Mouse (Mus musculus) heart, embryonic 10.5 days (tissue): ENCODE measurements around the gene Plekho1. TPM values are rescaled to one million over a fixed set of nuclear protein-coding genes. Genes with fewer than 3 reads are reported as not detected.
"Not testable (repeated sequence)": the region's sequence is repeated elsewhere in the genome, so short reads cannot be mapped to it uniquely, and the experiment has no call there.

Source experiments
- DNase-seq: peaks from one replicate; pipeline ENCODE4 v3.0.0-alpha.2; 2017; ENCODE audit warnings: low spot score
- H3K27ac ChIP-seq: fragments of 300-500 bp; sonication (generic); 2 replicates; pipeline ENCODE4 v1.5.1; 2016; ENCODE audit warnings: mild to moderate bottlenecking
- H3K27me3 ChIP-seq: fragments of 300-500 bp; sonication (generic); 2 replicates; pipeline ENCODE4 v1.6.1; 2016; ENCODE audit warnings: mild to moderate bottlenecking; ENCODE audit not compliant: poor library complexity, insufficient read depth, severe bottlenecking
- H3K36me3 ChIP-seq: fragments of 300-500 bp; sonication (generic); 2 replicates; pipeline ENCODE4 v1.6.1; 2016; ENCODE audit warnings: mild to moderate bottlenecking, moderate library complexity
- H3K4me1 ChIP-seq: fragments of 300-500 bp; sonication (generic); 2 replicates; pipeline ENCODE4 v1.6.1; 2016; ENCODE audit warnings: mild to moderate bottlenecking
- H3K4me3 ChIP-seq: fragments of 300-500 bp; sonication (generic); 2 replicates; pipeline ENCODE4 v1.5.1; 2016; ENCODE audit warnings: mild to moderate bottlenecking, moderate library complexity
- H3K9me3 ChIP-seq: fragments of 300-500 bp; sonication (generic); 2 replicates; pipeline ENCODE4 v1.6.1; 2016; ENCODE audit warnings: mild to moderate bottlenecking, moderate library complexity
- WGBS: fragments of 180-500 bp; shearing (Covaris S2); methylation state at CpG from one replicate; pipeline ENCODE4 v1.1.7; 2016; 5-methylcytosine and 5-hydroxymethylcytosine counted together
- polyA plus RNA-seq: library from polyadenylated mRNA; unstranded; fragments of >200 nt; fragmentation: Nextera tagmentation; extraction: Ambion mirVana; gene quantifications from 2 replicates; pipeline ENCODE4 v1.2.1, GENCODE M21; 2016

The Plekho1 gene
- polyA plus RNA-seq: 75.1 and 88.2 TPM in 2 replicates

DNA sequence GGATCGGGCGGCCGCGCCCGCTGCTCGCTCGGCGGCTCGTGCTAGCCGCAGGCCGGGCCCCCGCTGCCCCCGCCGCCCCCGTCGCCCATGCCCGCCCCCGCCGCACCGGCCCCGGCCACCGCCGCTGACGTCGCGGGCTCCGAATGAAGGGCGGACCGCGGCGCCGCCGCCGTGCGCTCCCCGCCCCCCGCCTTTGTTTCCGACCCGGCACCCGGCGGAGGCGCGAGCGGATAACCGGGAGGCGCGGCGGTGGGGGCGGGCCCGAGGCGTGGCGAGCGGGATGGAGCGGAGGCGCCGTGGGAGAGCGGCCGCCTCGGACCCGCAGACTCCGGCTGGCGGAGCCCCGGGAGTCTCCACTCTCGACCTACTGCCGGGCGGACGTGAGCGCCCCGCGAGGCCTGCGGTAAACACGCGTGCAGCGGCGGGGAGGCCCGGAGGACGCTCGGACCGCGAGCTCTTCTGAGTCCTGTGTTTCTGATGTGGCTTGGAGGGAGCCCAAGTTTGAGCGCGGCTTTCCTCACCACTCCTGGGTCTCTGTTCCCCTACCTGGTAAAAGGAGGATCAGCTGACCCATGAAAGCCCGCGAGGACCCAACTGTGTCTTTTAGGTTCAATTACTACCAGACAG lies at the start of gene Plekho1:
Plekho1 (minus strand) TSS at position 200 of the 627 bp plus-strand sequence.
- H3K36me3 ChIP-seq: peaks cover 24% of the 10 kb centered on the region
- H3K4me1 ChIP-seq: peaks cover 67% of the 10 kb centered on the region
- WGBS: under 1% methylated on average over 79 of the region's 84 CpGs
- H3K27ac ChIP-seq: peak within 1 kb of the TSS; percentile 99
- H3K4me3 ChIP-seq: peak within 1 kb of the TSS; percentile 87
- H3K27me3 ChIP-seq: no peaks in the 10 kb centered on the region
- no peaks in the 10 kb centered on the region for H3K9me3 ChIP-seq
- DNase-seq: peak; percentile 83

- DNase-seq, H3K27ac ChIP-seq, H3K9me3 ChIP-seq, H3K4me3 ChIP-seq, H3K27me3 ChIP-seq: not testable (repeated sequence)
- H3K36me3 ChIP-seq: peaks cover 14% of the 10 kb centered on the region
- H3K4me1 ChIP-seq: peaks cover 10% of the 10 kb centered on the region; the same call in 1 of the 2 replicates
- 84% methylated on average over 3 of the region's 3 CpGs for WGBS
Observed at GRCm38 (mm10) chr3:96044559-96044958, 48.8 kb upstream of the Plekho1 start.

DNA sequence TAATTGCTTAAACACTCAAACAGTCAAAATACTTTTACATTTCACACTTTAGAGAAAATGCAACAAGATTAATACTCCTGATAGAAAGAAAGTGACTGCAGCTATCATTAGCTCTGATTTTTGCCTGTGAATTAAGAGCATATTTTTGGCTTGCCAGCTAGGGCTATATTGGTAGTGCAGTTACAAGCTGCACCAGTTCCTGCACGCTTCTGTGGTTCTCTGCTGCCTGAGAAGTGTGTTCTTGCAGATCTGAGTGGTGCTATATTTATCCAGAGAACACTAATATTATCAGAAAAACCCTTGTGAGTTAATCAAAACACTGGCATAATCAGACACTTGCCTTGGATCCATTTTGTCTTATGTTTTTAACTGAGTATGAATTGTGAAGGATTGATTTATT lies 47.3 kb upstream of the Plekho1 start:
- H3K4me3 ChIP-seq: no peak overlapping the region
- H3K36me3 ChIP-seq: peaks cover 14% of the 10 kb centered on the region
- H3K4me1 ChIP-seq: peaks cover 14% of the 10 kb centered on the region; the same call in 1 of the 2 replicates
- H3K9me3 ChIP-seq: no peaks in the 10 kb centered on the region
- peak; percentile 1 for DNase-seq
- peak overlapping the region; percentile 30; the same call in 1 of the 2 replicates for H3K27ac ChIP-seq
- no peaks in the 10 kb centered on the region for H3K27me3 ChIP-seq
- WGBS: 56% methylated on average over 1 of the region's 1 CpGs

GRCm38 (mm10) chr3:96041079-96041478 lies 45.3 kb upstream of the Plekho1 start:
- peak; percentile 36 for DNase-seq
- Histone ChIP-seq H3K36me3 (peaks cover 11% of the 10 kb centered on the region), H3K4me3 (no peak overlapping the region), H3K4me1 (peaks cover 16% of the 10 kb centered on the region; the same call in 1 of the 2 replicates), H3K27ac (no peak overlapping the region), H3K9me3 (no peaks in the 10 kb centered on the region), H3K27me3 (no peaks in the 10 kb centered on the region)
- WGBS: 90% methylated on average over 6 of the region's 6 CpGs

DNA sequence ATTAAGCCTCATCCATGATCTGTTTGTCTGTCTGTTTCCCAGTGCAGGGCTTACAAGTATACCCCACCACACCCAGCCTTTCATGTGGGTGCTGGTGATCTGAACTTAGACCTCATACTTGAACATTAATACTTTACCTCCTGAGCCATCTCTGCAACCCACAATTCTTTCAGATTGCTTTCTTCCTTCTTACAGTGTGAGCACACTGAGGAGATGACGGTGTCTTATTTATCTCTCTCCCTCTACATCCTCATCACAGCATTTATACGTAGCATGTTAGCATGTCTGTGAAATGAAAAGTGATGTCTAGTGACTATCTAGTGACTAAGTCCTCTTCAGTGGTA lies 44.8 kb upstream of the Plekho1 start:
- Histone ChIP-seq H3K4me1 (peaks cover 17% of the 10 kb centered on the region), H3K4me3 (no peak overlapping the region), H3K36me3 (peaks cover 6% of the 10 kb centered on the region), H3K27ac (no peak overlapping the region), H3K27me3 (no peaks in the 10 kb centered on the region), H3K9me3 (no peaks in the 10 kb centered on the region)
- DNase-seq: peak; percentile 17
- 92% methylated on average over 2 of the region's 2 CpGs for WGBS

DNA sequence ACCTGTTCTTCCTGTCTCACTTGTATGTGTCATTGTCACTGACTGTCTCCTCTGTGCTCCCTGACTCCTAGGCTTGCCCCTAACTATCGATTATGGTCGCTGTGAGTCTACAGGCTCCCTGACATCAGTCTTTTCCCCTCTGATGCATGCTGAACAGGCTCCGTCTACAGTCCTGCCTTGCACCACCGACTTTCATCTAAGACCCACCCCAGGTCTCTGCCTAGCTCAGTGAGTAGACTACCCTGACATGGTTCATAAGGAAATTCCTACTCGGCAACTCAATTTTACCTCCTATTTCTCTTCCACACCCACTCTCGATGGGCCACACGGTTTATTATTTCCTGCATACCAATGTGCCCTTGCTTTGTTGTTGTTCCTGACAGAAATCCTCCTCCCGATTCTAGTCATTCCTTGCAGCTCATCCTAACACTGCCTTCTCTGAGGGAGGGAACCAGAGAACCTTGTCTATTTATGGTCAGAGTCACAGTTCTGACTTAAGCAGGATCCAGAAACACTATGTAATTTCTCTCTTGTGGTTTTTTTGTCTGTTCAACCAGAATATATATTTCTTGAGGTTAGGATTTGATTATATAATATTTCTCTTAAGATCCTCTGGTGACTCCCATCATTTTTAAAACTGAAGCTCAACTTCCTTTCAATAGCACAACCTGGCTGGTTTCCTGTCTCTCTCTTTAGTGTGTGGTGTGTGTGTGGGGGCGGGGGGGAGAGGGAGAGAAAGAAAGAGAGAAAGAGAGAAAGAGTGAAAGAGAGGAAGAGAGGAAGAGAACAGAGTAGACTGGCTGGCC lies 44.3 kb upstream of the Plekho1 start:
- Histone ChIP-seq H3K27me3 (no peaks in the 10 kb centered on the region), H3K9me3 (no peaks in the 10 kb centered on the region), H3K4me1 (peaks cover 21% of the 10 kb centered on the region), H3K27ac (no peak overlapping the region), H3K36me3 (peaks cover under 1% of the 10 kb centered on the region; the same call in 1 of the 2 replicates), H3K4me3 (no peak overlapping the region)
- peak; percentile 42 for DNase-seq
- WGBS: 81% methylated on average over 9 of the region's 9 CpGs

DNA sequence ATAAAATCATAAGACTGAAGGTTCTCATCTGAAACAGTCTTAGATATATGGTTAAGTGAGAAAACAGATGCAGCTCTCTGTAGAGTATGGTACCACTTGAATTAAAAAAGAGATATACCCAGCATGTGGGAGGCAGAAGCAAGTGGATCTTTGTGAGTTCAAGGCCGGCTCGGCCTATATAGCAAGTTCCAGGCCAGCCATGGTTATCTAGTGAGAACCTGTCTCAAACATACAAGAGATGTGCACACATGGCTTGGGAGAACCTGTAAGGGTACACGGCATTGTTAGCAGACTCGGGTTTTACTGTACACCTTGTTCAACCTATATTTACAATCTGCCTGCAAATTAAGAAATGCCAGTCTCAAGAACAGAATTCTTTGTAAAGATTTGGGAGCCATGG lies 43.0 kb upstream of the Plekho1 start:
- Histone ChIP-seq H3K9me3 (no peaks in the 10 kb centered on the region), H3K4me1 (peaks cover 25% of the 10 kb centered on the region), H3K27ac (no peak overlapping the region), H3K4me3 (no peak overlapping the region), H3K27me3 (no peaks in the 10 kb centered on the region), H3K36me3 (no peaks in the 10 kb centered on the region)
- 93% methylated on average over 4 of the region's 4 CpGs for WGBS
- peak; percentile 59 for DNase-seq

- Histone ChIP-seq H3K27me3 (no peaks in the 10 kb centered on the region), H3K4me1 (peaks cover 25% of the 10 kb centered on the region), H3K27ac (peak overlapping the region; percentile 3; the same call in 1 of the 2 replicates), H3K4me3 (no peak overlapping the region), H3K36me3 (0 out of 2 replicates have a peak, but pooled peaks cover 3% of the 10 kb centered on the region), H3K9me3 (no peaks in the 10 kb centered on the region)
- WGBS: 61% methylated on average over 5 of the region's 5 CpGs
- DNase-seq: peak; percentile 72
Observed at GRCm38 (mm10) chr3:96038156-96038555, 42.4 kb upstream of the Plekho1 start.

DNA sequence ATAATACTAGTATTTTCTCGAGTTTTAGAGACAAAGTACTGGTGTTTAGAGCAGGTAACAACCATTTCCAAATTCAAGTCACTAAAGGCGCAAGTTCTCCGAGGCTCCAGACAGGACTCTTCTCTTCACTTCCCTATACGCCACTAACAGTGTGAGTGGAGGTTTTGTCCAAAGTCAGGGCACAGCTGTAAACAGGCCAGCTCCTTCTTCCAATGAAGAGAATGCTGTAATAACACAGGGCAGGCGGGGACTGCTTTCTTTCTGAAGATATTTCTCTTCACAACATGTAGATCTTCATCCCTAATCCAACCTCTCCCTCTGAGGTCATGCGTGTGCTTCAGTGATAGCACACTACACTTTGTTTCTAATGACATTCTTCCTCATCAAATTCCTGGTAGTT lies 41.0 kb upstream of the Plekho1 start:
- Histone ChIP-seq H3K27me3 (no peaks in the 10 kb centered on the region), H3K4me3 (no peak overlapping the region), H3K36me3 (0 out of 2 replicates have a peak, but pooled peaks cover 10% of the 10 kb centered on the region), H3K4me1 (peaks cover 22% of the 10 kb centered on the region), H3K27ac (no peak overlapping the region), H3K9me3 (no peaks in the 10 kb centered on the region)
- peak; percentile 16 for DNase-seq
- WGBS: 89% methylated on average over 6 of the region's 6 CpGs

- Histone ChIP-seq H3K9me3 (no peaks in the 10 kb centered on the region), H3K27ac (no peak overlapping the region), H3K4me1 (peaks cover 11% of the 10 kb centered on the region), H3K27me3 (no peaks in the 10 kb centered on the region), H3K36me3 (0 out of 2 replicates have a peak, but pooled peaks cover 14% of the 10 kb centered on the region), H3K4me3 (no peak overlapping the region)
- peak; percentile 65 for DNase-seq
- WGBS: 75% methylated on average over 4 of the region's 4 CpGs
Observed at GRCm38 (mm10) chr3:96033046-96033445, 37.2 kb upstream of the Plekho1 start.

GRCm38 (mm10) chr3:96032652-96033017 lies 36.8 kb upstream of the Plekho1 start:
- Histone ChIP-seq H3K9me3 (no peaks in the 10 kb centered on the region), H3K27me3 (no peaks in the 10 kb centered on the region), H3K4me3 (no peak overlapping the region), H3K36me3 (0 out of 2 replicates have a peak, but pooled peaks cover 14% of the 10 kb centered on the region), H3K27ac (no peak overlapping the region), H3K4me1 (peaks cover 9% of the 10 kb centered on the region)
- 91% methylated on average over 6 of the region's 6 CpGs for WGBS
- DNase-seq: no peak

DNA sequence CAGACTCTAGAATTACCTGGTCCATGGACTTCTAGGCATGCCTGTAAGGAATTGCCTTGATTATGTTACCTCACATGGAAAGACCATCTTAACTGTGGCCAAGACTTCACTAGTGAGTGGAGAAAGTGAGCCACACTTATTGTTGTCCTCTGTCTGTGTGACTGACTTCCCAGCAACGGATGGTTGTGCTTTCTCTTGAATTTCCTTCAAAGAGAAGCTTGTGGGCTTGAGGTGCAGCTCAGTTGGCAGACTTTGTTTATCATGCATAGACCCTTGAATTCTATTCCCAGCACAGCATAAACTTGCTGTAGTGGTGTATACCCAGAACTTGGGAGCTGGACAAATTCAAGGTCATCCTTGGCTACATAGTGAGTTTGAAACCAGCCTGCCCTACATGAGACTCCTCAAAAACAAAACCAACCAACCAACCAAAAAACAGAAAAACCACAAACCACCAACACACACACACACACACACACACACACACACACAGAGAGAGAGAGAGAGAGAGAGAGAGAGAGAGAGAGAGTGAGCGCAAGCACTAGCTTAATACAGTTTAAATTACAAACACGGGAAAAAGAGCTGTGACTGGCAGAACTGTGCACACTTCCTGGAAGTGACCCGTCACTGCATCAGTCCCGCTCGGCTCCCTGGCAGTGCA lies 36.3 kb upstream of the Plekho1 start:
- Histone ChIP-seq H3K4me3 (no peak overlapping the region), H3K36me3 (0 out of 2 replicates have a peak, but pooled peaks cover 14% of the 10 kb centered on the region), H3K9me3 (no peaks in the 10 kb centered on the region), H3K4me1 (peaks cover 9% of the 10 kb centered on the region), H3K27ac (no peak overlapping the region), H3K27me3 (no peaks in the 10 kb centered on the region)
- DNase-seq: peak; percentile 48
- WGBS: 83% methylated on average over 6 of the region's 6 CpGs

- Histone ChIP-seq H3K9me3 (no peaks in the 10 kb centered on the region), H3K4me3 (no peak overlapping the region), H3K36me3 (0 out of 2 replicates have a peak, but pooled peaks cover 19% of the 10 kb centered on the region), H3K4me1 (peaks cover 4% of the 10 kb centered on the region; the same call in 1 of the 2 replicates), H3K27ac (no peak overlapping the region), H3K27me3 (no peaks in the 10 kb centered on the region)
- DNase-seq: peak; percentile 50
- 88% methylated on average over 11 of the region's 11 CpGs for WGBS
Observed at GRCm38 (mm10) chr3:96029766-96030165, 34.0 kb upstream of the Plekho1 start.
